Mouse (Mus musculus) megakaryocyte, embryonic 14.5 days (primary cell): ENCODE measurements around the gene Slc22a4.

Source experiments
- FLI1 ChIP-seq: IDR thresholded peaks from 2 replicates; pipeline ENCODE4 v1.6.1; 2012; ENCODE audit warnings: low read length, inconsistent platforms, mixed read lengths
- GATA1 ChIP-seq: IDR thresholded peaks from 3 replicates; pipeline ENCODE4 v1.6.1; 2012; ENCODE audit warnings: mixed read lengths, low read length, inconsistent platforms, borderline replicate concordance

- TF ChIP-seq GATA1 (no peak), FLI1 (no peak)
Observed at GRCm38 (mm10) chr11:53954653-53955052, 73.2 kb downstream of the Slc22a4 start.
